Mouse (Mus musculus) E14TG2a.4 (cell line): ENCODE measurements at regions not wholly inside any gene's neighbourhood (a gene's known extent, or its start where the extent isn't known, plus 50 kb on each side); places are given as distances from the start of the nearest gene placed in this dataset.

ENCODE experiments used
- H3K27me3 ChIP-seq: 2 replicates; pipeline ENCODE4 v1.6.1; 2014; ENCODE audit warnings: low read length, control low read depth; ENCODE audit not compliant: insufficient read depth
- H3K36me3 ChIP-seq: 2 replicates; pipeline ENCODE4 v1.6.1; 2014; ENCODE audit warnings: low read length, control low read depth; ENCODE audit not compliant: insufficient read depth
- H3K4me1 ChIP-seq: replicated peaks from 2 replicates; pipeline ENCODE4 v1.6.1; 2014; ENCODE audit warnings: low read depth, low read length, control low read depth
- H3K4me3 ChIP-seq: replicated peaks from 2 replicates; pipeline ENCODE4 v1.5.1; 2014; ENCODE audit warnings: mild to moderate bottlenecking, low read length
- H3K9me3 ChIP-seq: 2 replicates; pipeline ENCODE4 v1.6.1; 2014; ENCODE audit warnings: low read length, control low read depth
- CTCF ChIP-seq: conservative IDR thresholded peaks from 2 replicates; pipeline ENCODE4 v1.5.1; 2014; ENCODE audit warnings: low read length
- NANOG ChIP-seq: IDR thresholded peaks from 2 replicates; pipeline ENCODE4 v1.6.1; 2014; ENCODE audit warnings: borderline replicate concordance, low read length, mixed read lengths
- POU5F1 ChIP-seq: IDR thresholded peaks from 2 replicates; pipeline ENCODE4 v1.6.1; 2014; ENCODE audit warnings: low read length, borderline replicate concordance

GRCm38 (mm10) chr10:120624203-120624942 is 148.1 kb upstream of the Hmga2 start:
- TF ChIP-seq NANOG (no peak), CTCF (no peak), POU5F1 (no peak)
- Histone ChIP-seq H3K4me1 (peaks cover 3% of the 10 kb centered on the region; the same call in 1 of the 2 replicates), H3K27me3 (no peaks in the 10 kb centered on the region), H3K9me3 (no peaks in the 10 kb centered on the region), H3K4me3 (no peak overlapping the region), H3K36me3 (no peaks in the 10 kb centered on the region)

- no peak overlapping the region for H3K4me3 ChIP-seq
- no peaks in the 10 kb centered on the region for H3K36me3 ChIP-seq
- no peaks in the 10 kb centered on the region for H3K27me3 ChIP-seq
- peaks cover 17% of the 10 kb centered on the region for H3K9me3 ChIP-seq
- no peaks in the 10 kb centered on the region for H3K4me1 ChIP-seq
- TF ChIP-seq POU5F1, result no peak
- no peak for TF ChIP-seq CTCF
- no peak for TF ChIP-seq NANOG
Measured at GRCm38 (mm10) chr10:120616406-120617015, 140.2 kb upstream of the Hmga2 start.

GRCm38 (mm10) chr10:120612351-120612750 is 136.1 kb upstream of the Hmga2 start:
- H3K4me3 ChIP-seq, result no peak overlapping the region
- H3K9me3 ChIP-seq, result peaks cover 17% of the 10 kb centered on the region
- peaks cover 17% of the 10 kb centered on the region for H3K4me1 ChIP-seq
- no peaks in the 10 kb centered on the region for H3K27me3 ChIP-seq
- TF ChIP-seq POU5F1 (no peak), CTCF (no peak), NANOG (no peak)
- H3K36me3 ChIP-seq, result no peaks in the 10 kb centered on the region

- Histone ChIP-seq H3K36me3 (no peaks in the 10 kb centered on the region), H3K4me3 (peak overlapping the region; percentile 50), H3K9me3 (peaks cover 2% of the 10 kb centered on the region), H3K27me3 (peaks cover 8% of the 10 kb centered on the region), H3K4me1 (peaks cover 25% of the 10 kb centered on the region)
- TF ChIP-seq NANOG (no peak), POU5F1 (no peak), CTCF (no peak)
Measured at GRCm38 (mm10) chr10:120610076-120610475, 133.8 kb upstream of the Hmga2 start.

- peak overlapping the region; percentile 13; the same call in 1 of the 2 replicates for H3K4me3 ChIP-seq
- TF ChIP-seq CTCF (no peak), NANOG (no peak)
- H3K9me3 ChIP-seq, result no peaks in the 10 kb centered on the region
- peaks cover 11% of the 10 kb centered on the region for H3K27me3 ChIP-seq
- peaks cover 30% of the 10 kb centered on the region for H3K4me1 ChIP-seq
- no peaks in the 10 kb centered on the region for H3K36me3 ChIP-seq
Measured at GRCm38 (mm10) chr10:120604506-120604905, 128.2 kb upstream of the Hmga2 start.

- peaks cover 11% of the 10 kb centered on the region for H3K27me3 ChIP-seq
- H3K36me3 ChIP-seq, result no peaks in the 10 kb centered on the region
- TF ChIP-seq CTCF, result no peak
- TF ChIP-seq NANOG, result no peak
- TF ChIP-seq POU5F1, result no peak
- no peak overlapping the region for H3K4me3 ChIP-seq
- H3K4me1 ChIP-seq, result peaks cover 22% of the 10 kb centered on the region
- no peaks in the 10 kb centered on the region for H3K9me3 ChIP-seq
Measured at GRCm38 (mm10) chr10:120603167-120603566, 126.9 kb upstream of the Hmga2 start.

- Histone ChIP-seq H3K4me3 (no peak overlapping the region), H3K36me3 (no peaks in the 10 kb centered on the region), H3K4me1 (peaks cover 14% of the 10 kb centered on the region), H3K9me3 (peaks cover 3% of the 10 kb centered on the region; the same call in 1 of the 2 replicates), H3K27me3 (peaks cover 7% of the 10 kb centered on the region; the same call in 1 of the 2 replicates)
- no peak for TF ChIP-seq POU5F1
- TF ChIP-seq CTCF, result no peak
- no peak for TF ChIP-seq NANOG
Measured at GRCm38 (mm10) chr10:120600735-120601134, 124.5 kb upstream of the Hmga2 start.

- peaks cover 14% of the 10 kb centered on the region for H3K9me3 ChIP-seq
- 0 out of 2 replicates have a peak, but pooled peaks cover 4% of the 10 kb centered on the region for H3K27me3 ChIP-seq
- TF ChIP-seq NANOG, result no peak
- no peak for TF ChIP-seq POU5F1
- TF ChIP-seq CTCF, result no peak
- no peaks in the 10 kb centered on the region for H3K36me3 ChIP-seq
- H3K4me3 ChIP-seq, result no peak overlapping the region
- H3K4me1 ChIP-seq, result peaks cover 8% of the 10 kb centered on the region
Measured at GRCm38 (mm10) chr10:120599551-120599950, 123.3 kb upstream of the Hmga2 start.
